Mouse (Mus musculus): ENCODE measurements around the gene Dnajc7.

GRCm38 (mm10) chr11:100608796-100609195 is 11.2 kb downstream of the Dnajc7 start:
- TF ChIP-seq CTCF (IDR thresholded peaks at IDR 0.05; ENCODE audit: control insufficient read depth, insufficient read depth, low read length) = no peak
- TF ChIP-seq POLR2A (IDR thresholded peaks at IDR 0.05; ENCODE audit: borderline replicate concordance, control insufficient read depth, low read depth, low read length) = no peak

All from bone marrow, adult 2 months (tissue).